Mouse (Mus musculus) granulocyte monocyte progenitor cell, adult 5-6 weeks (primary cell): ENCODE measurements at regions not wholly inside any gene's neighbourhood (a gene's known extent, or its start where the extent isn't known, plus 50 kb on each side); places are given as distances from the start of the nearest gene placed in this dataset.
A peak's percentile ranks its signal among the peaks of the same experiment; 100 is the strongest.

Source experiments
- ATAC-seq: replicated peaks from 2 replicates; pipeline ENCODE4 v1.8.0; 2016; ENCODE audit warnings: mild to moderate bottlenecking, moderate TSS enrichment, inconsistent platforms; ENCODE audit not compliant: poor library complexity, severe bottlenecking

GRCm38 (mm10) chr14:94541995-94542394 is 651.5 kb upstream of the Pcdh9 start:
- ATAC-seq, result peak; percentile 46; the same call in 1 of the 2 replicates

GRCm38 (mm10) chr14:94525648-94526047 is 635.2 kb upstream of the Pcdh9 start:
- ATAC-seq, result no peak

GRCm38 (mm10) chr14:94525238-94525637 is 634.8 kb upstream of the Pcdh9 start:
- ATAC-seq, result no peak

GRCm38 (mm10) chr14:94522007-94522406 is 631.5 kb upstream of the Pcdh9 start:
- no peak for ATAC-seq

GRCm38 (mm10) chr14:94491370-94491769 is 600.9 kb upstream of the Pcdh9 start:
- no peak for ATAC-seq

- no peak for ATAC-seq
Measured at GRCm38 (mm10) chr14:94475887-94476286, 585.4 kb upstream of the Pcdh9 start.

- ATAC-seq, result no peak
Measured at GRCm38 (mm10) chr14:94473181-94473580, 582.7 kb upstream of the Pcdh9 start.

GRCm38 (mm10) chr14:94445952-94446351 is 555.5 kb upstream of the Pcdh9 start:
- ATAC-seq, result no peak

GRCm38 (mm10) chr14:94433343-94433958 is 543.0 kb upstream of the Pcdh9 start:
- ATAC-seq, result no peak

GRCm38 (mm10) chr14:94427611-94428186 is 537.2 kb upstream of the Pcdh9 start:
- ATAC-seq, result no peak
